Mouse (Mus musculus) spleen, postnatal 4 days (tissue): Measurements from ENCODE around the gene Ifi47.
"Not testable (repeated sequence)": the region's sequence is repeated elsewhere in the genome, so short reads cannot be mapped to it uniquely, and the experiment has no call there.

Experiments used
- DNase-seq, 2 experiments: peaks; one replicate each; pipeline ENCODE4 v3.0.0; 2022; ENCODE audit warnings: low spot score in 2 of 2

Ifi47 gene

DNA sequence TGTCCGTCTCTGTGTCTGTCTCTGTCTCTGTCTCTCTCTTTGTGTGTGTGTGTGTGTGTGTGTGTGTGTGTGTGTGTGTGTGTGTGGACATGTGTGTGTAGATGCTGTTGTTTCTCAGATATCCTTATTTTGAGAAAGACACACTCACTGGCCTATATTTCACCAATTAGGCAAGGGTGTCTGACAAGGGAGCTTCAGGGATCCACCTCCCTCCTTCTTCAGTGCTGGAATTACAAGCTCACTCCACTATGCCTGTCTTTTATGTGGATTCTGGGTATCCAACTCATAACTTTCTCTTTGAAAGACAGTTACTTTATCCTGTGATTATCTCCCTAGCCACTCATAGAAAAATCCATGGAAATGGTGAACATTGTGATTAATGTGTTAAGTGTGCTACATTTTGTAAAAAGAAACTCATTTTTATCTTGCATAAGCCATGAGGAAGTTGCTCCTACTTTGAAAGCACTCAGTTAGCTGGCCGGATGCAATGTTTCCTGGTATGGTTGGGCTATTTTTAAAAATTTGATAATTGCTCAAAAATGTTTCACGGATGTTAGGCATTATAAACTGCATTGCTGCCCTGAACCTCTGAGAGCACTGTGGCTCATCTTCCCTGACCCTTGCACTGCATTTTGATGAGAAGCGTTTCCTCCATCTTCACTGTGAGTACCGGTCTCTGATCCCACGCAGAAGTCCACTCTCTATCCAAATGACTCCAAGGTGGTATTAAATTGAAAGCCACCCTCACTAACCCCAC, at the start of gene Ifi47:
Gene Ifi47 (plus strand): TSS at position 587 of the 757 bp plus-strand sequence.
- peak in 1 of 2 experiments; percentile 52 for DNase-seq

DNA sequence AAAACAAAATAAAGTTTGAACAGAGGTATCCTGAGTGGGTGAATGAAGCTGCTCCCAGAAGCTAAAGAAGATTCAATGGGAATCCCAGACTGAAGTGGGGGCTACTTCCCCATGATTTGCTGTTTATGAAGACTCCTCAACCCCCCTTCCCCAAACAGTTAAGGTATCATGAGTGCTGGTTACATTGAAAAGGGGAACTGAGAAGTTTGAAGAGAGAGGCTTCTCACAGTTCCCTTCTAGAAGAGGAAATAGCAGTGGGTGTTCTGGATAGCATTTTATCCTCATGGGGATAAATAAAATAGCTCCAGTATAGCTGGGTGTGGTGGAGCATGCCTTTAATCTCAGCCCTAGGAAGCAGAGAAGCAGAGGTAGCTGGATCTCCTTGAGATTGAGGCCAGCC, 26.3 kb upstream of the Ifi47 start:
- DNase-seq: not testable (repeated sequence)

DNA sequence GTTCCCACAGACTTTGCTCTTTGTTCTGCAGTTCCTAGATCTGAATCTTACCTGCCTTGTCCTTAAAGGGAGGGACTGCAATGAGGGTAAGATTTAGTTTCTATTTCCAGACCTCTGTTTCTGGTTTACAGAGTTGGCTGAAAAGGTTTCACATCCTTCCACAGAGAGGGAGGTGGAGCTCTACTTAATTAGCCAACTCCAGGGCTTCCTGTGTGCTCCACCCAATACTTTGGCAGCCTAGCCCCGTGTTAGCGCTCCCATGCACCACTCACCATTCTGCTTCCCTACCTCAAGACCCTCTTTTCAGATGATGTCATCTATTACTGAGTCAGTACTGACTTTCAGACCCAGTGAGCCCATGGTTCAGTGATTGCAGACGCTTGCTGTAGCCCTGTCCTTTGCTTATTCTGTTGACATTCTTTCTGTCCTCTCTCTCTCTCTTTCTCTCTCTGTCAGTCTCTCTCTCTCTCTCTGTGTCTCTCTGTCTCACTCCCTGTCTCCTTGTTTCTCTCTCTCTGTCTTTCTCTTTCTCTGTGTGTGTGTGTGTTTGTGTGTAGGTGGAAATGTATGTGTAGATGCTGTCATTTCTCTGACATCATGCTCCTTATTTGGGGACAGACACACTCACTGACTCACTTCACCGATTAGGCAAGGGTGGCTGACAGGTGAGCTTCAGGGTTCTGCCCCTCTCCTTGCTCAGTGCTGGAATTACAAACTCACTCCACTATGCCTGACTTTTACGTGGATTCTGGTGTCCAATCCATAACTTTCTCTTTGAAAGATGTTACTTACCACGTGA, 25.1 kb upstream of the Ifi47 start, which contains the start of gene 9930111J21Rik2:
Gene 9930111J21Rik2 (minus strand): TSS at position 150 of the 799 bp plus-strand sequence.
- not testable (repeated sequence) for DNase-seq

DNA sequence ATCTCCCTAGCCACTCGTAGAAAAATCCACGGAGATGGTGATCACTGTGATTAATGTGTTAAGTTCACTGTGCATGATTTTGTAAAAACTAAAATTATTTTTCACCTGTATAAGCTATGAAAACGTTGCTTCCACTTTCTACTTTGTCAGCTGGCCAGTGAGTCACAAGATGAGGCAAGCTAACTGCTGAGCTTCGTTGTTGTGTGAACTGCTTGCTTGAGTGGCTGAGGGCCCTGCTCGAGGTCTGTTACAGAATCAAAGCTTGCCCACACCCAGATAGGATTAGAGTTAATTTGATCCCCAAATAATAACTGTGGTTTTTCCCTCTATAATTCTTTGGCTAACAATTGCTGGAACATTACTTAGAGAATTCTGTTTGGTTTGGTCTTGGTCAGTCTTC, 24.5 kb upstream of the Ifi47 start:
- DNase-seq: not testable (repeated sequence)

DNA sequence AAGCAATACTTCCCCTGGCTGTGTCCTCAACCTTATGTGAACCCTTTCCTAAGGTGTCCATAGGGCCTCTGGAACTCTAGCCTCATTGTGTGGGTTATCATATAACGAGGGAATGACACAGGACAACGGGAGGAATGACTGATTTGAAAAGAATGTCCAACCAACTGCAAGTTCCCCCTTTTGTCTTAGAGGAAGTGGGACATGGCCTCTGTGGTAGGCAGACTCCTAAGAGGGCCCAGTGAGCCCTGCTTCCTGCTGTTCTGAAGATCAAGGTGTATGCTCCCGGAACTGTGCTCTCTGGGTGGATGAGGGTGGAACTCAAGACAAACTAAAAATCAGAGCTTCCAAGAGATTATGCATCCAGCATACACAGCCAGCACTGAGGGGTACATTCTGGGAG, 16.3 kb upstream of the Ifi47 start:
- not testable (repeated sequence) for DNase-seq

DNA sequence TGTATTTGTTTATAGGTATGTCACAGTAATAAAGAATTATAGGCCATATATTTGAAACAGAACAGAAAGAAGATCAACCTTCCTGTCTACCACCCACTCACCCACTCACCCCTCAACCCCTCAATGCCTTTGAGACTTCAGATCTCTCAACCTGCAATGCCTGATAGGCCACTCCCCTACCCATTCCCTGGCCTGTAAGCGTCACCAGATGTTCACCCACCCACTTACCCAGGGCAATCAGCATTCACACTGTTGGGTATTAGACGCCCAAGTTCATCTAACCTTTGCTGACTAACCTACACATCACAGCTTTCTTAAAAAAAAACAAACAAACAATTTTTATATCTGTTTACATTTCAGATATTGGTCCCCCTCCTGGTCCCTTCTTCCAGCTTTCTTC, 14.5 kb upstream of the Ifi47 start:
- not testable (repeated sequence) for DNase-seq

DNA sequence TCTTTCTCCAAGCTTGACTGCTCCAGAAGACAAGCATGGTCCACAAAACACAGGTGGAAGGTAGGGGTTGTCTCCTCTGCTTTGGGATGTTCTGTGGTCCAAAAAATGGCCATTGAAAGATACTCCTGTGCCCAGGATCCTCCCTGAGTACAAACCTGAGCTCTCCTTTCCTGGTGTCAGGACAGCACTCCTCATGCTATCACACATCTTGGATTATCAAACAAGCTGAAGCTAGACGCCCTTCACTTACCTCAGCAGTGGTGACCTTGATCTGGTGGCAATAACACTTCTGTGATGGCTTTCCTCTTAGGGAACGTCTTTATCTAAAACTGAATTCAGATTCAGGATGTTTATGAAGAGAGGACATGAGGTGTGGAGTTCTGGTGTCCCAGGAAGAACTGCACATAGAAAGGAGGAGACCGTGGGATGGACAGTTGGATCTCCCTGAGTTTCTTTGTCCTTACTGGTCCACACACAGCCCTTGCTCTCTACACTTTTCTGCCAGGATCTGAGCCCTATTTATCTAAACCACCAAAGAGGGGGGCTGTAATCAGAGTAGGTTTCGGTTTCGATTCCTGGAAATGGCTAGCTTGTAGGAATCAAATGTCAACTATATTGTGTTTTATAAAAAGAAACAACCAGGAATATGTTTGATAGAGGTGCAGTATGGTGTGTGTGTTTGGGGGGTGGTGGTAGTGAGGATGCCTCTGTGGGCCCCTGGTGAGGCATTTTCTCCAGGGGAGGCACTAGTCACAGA, 12.5 kb upstream of the Ifi47 start, which contains the start of gene Tgtp2:
Gene Tgtp2 (minus strand): TSS at position 494 of the 757 bp plus-strand sequence.
- not testable (repeated sequence) for DNase-seq

DNA sequence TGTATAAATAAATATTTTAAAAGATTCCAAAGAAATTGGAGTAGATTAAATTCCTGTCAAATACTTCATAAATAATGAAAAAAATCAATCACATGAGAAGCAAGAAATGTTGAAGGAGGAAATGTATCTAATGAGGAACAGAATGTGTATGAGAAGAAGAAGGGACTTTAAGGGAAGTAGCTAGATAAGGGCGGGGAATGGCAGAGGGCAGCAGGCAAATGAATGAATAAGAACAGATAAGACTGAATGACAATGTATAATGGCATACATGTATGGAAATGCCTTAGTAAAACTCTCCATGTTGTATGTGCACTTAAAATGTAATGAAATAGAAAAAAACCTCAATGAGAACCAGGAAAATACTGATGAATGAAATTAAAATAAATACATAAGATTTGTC, 8.0 kb upstream of the Ifi47 start:
- no peak for DNase-seq

DNA sequence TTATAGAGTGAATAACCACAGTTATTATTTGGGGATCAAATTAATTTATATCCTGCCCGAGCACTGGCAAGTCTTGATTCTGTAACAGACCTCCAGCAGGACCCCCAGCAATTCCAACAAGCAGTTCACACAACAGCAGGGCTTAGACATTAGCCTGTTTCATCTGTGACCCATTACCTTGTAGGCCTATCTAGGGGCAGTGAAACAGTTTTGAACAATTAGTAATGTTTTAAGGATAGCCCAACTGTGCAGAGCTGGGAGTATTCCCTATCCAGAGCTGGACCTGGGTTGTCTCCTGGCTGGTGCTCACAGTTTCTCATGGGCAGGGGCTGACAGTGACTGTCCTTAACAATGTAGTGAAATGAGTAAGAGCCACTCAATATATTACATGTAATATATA, 625 bp downstream of the Ifi47 start:
- peak in 1 of 2 experiments; percentile 37 for DNase-seq

DNA sequence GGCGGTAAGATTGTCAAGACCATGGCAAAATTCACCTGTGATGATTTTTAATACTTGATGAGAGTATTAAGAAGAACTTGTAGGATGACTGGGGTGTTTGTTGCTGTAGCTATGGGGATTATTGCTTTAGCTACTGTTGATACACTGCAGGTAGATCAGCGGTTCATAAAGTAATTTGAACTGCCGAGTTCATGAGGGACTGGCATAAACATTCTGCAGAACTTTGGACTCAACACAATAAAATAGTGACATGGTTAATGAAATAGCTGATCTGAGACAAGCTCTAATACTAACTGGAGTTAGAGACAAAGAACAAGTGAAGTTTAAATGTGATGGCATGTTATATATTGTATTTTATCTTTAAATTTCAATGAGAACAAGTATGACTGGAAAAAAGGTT, 2.3 kb downstream of the Ifi47 start:
- no peak for DNase-seq

DNA sequence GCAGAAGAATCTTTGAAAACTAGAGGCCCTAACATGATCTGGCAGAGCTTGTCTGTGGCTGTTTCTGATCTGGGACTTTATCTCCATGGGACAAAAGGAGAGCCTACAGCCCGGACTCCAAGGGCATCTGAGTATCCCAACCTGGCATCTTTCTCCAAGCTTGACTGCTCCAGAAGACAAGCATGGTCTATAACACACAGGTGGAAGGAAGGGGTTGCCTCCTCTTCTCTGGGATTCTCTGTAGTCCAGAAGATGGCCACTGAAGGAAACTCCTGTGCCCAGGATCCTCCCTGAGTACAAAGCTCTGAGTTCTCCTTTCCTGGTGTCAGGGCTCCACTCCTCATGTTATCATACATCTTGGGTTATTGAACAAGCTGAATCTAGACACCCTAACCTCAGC, 4.2 kb downstream of the Ifi47 start:
- peak in 1 of 2 experiments; percentile 46 for DNase-seq

DNA sequence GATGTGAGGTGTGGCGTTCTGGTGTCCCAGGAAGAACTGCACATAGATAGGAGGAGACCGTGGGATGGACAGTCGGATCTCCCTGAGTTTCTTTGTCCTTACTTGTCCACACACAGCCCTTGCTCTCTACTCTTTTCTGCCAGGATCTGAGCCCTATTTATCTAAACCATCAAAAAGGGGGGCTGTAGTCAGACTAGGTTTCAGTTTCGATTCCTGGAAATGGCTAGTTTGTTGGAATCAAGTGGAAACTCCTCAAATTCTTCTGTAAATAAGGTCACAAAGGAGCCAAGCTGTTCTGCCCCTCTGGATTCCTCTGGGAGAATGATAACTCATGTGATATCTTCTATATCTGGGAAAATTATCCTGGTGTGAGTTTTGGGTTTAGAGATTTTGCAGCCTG, 5.0 kb downstream of the Ifi47 start:
- DNase-seq: peak in 1 of 2 experiments; percentile 52

DNA sequence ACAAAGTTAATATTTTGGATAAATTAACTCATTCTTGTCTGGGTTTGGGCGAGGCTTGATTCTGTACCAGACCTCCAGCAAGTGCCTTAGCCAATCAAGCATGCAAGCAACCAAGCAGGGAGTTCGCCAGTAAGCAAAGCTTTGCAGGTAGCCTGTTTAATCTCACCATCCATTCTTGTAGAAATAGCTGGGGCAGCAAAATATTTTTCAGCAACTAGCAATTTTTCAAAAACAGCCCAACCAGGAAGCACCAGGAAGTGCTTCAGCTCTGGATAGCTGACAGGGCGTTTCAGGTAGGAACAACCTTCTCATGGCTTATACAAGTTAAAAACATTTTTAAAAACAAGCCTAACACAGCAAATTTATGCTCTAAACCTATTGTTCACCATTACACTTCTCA, 5.5 kb downstream of the Ifi47 start:
- peak in 1 of 2 experiments; percentile 47 for DNase-seq

DNA sequence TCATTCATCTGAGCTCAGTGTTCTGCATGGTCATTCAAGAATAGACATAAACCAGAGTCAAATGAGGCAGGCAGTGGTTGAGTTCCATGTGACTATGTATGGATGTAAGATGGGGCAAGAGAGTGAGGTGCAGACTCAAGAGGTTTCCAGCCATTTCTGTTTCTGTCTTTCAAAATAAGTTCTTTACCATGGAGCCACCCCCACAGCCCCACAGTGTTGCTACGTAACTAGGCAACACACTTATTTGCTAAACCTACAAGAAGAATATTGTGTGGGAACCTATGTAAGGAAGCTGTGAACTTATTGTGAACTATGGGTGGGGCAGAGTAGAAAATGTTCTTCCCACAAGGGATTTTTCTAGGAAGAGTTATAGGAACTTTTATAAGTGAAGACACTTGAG, 6.8 kb downstream of the Ifi47 start:
- DNase-seq: no peak

DNA sequence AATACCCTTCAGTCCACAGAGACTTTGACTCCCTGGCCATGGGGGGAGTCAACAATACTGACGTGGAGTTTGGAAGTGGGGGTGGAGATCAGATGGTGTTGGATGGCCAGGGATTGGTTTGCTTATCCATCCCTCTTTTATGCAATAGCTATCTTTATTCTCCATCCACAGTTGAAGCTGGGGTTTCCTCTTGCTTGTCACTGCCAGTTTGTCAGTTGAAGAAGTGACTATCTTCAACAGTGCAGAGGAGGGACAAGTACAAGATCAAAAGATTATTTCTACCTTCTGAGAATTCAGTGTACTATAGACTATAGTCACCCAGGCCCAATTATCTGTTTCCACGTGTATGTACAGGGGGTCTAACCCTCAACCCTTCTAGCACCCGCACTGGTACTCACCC, 7.4 kb downstream of the Ifi47 start:
- no peak for DNase-seq

DNA sequence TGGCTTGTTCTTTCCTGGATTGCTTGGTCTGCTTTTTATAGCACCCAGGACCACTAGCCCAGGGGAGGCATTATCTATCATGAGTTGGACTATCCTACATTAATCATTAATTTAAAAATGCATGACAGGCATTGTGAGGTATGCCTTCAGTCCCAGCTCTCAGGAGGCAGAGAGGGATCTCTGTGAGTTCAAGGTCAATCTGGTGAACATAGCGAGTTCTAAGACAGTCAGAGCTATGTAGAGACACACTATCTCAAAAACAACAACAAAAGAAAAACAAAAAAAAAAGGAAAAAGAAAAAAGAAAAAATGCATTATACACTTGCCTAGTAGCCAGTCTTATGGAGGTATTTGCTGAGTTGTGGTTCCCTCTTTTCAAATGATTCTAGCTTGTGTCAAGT, 8.0 kb downstream of the Ifi47 start:
- peak in 1 of 2 experiments; percentile 42 for DNase-seq

DNA sequence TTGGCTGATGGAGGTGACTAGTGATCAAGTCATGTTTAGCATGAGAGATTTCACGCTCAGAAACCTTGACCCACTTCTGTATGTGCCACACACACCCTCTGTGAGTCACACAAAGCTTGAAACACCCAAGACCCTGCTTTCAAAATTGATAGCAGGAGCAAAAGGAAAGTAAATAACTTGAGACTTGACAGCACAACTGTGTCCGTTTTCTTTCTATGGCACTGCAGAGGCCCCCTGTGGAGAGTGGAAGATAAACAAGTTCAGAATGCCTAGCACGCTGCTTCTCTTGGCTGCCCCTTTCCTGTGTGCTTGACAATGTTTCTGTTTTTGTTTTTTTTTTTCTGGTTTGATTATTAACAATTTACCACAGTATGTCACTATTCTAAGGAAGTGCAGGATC, 8.5 kb downstream of the Ifi47 start:
- DNase-seq: peak in 1 of 2 experiments; percentile 63

DNA sequence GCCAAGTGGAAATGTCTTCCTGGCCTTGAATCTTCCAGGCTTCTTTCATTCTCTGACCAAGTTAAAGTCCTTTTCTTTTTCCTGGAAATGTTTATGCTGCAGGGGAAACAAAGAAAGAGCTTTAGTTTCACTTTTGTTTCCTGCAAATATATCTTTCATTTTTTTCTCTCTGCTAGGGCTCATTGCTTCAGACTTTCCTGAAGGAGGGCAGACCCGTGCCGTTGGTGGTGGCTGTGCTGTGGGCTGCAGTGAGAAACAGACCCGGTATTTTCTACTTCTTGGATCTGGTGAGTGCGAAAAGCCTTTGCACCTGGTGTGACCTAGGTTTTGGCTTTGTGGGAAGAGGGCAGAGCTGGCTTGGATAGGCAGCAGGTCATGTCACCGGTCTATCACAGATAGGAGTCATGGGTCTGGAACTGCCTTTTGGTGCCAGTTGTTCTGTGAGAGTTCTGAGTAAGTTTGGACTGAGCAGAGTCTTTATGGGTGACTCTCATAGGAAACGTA, 10.5 kb downstream of the Ifi47 start:
- DNase-seq: no peak

DNA sequence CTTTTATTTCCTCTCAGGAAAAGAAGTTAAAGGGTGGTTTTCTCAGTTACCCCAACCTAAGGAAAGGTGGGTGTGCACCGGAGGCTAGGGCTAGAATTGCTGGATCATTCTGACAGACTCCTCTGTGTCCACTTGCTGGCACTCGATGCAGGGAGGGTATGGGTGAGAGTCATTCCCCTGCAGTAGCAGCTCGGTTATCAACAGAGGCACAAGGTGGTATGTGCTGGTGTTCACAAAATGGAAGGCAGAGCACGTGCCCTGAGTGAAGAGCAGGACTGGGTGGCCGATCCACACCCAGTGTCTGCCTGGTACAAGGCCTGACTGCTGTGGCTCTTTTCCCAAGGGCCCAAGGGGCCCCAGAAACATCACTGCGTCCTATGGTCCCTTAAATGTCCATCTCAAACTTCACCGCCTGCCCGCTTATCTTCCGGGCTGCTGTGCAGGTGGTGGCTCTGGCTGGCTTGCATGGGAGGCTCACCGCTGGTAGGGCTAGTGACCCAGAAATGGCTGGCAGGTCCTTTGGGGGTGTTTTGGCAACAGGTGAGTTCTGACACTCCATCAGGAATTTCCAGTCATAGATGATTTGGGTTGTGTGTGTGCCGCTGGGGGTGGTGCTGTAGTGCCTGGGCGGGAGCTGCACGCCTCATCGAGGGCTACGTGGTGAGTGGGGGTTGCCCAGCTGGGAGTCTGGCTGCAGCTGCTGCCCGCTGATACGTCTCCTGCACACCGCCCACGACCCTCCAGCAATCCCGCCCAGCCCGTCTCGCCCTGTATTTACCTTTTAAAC, 11.6 kb downstream of the Ifi47 start:
- DNase-seq: peak; percentile 68 to 80

DNA sequence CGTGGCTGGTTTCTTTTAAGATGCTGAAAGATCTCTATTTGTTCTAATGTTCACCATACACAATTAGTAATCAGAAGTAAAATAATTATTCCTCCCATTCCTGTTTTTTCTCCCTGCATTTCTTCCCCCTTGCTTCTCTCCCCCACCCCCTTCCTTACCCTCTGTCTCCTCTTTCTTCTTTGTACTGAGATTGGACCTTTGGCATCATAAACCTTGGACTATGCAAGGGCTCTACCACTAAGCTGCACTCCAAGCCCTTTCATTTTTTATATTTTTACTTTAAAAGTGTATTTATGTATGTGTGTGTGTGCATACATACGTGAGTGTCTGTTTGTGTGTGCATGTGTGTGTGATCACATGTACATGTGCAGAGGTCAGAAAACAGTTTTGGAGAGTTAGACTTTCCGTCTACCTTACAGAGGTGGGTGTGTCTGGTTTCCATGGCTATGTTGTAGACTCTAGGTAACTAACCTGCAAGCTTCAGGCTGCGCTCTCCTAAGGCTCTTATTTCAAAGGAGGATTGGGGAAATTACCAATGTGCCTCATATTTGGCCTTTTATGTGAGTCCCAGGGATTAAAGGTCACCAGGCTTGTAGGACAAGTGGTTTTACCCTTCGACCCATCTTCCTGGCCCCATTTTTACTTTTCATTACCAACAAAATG, 12.7 kb downstream of the Ifi47 start:
- peak in 1 of 2 experiments; percentile 34 for DNase-seq
